Mouse (Mus musculus): ENCODE data around the gene Lipe. TPM values are rescaled to one million over a fixed set of nuclear protein-coding genes. Genes with fewer than 3 reads are reported as not detected.

Lipe gene
- polyA plus RNA-seq, 1 experiment from 2014 or later = 7.4 TPM

DNA sequence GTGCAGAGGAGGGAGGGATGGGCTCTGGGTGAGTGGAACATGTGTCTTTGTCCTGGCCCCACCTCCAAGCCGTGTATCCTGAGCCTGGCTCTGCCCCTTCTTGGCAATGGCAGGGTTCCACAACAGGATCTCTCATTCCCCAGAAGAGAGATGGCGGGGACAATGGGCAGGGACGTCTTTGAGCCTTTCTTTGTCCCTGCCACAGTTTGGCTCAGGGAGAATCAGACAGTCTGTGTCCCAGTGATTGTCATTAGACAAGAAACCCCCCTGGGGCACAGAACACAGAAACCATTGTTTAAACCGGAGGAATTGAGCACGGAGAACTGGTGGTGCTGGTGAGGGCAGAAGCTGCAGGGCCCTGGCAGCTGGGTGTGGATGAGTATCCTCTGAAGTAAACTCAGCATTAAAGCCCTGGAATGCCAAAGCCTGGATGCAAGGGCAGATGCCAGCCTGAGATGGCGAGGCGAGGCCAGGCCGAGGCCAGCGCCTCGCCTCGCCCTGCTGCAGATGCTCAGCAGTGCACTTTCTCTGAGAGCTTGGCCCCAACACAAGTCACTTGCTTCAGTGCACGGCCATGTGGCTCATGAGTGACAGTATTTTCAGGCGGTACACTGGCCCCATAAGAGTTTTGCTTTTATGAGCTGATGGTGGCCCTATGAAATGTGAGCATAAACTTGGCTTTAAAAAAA is 32.4 kb downstream of the Lipe start:
- 17% methylated on average over 13 of the region's 13 CpGs for WGBS
- Histone ChIP-seq H3K27me3 (ENCODE audit: poor library complexity, severe bottlenecking) (peaks cover 68% of the 10 kb centered on the region), H3K36me3 (replicated peaks) (peaks cover 37% of the 10 kb centered on the region), H3K4me1 (peaks cover 30% of the 10 kb centered on the region), H3K27ac (peak overlapping the region; percentile 45), H3K9me3 (no peaks in the 10 kb centered on the region), H3K4me3 (no peak overlapping the region)
- no peak for DNase-seq (ENCODE audit: extremely low spot score, low spot score)

DNA sequence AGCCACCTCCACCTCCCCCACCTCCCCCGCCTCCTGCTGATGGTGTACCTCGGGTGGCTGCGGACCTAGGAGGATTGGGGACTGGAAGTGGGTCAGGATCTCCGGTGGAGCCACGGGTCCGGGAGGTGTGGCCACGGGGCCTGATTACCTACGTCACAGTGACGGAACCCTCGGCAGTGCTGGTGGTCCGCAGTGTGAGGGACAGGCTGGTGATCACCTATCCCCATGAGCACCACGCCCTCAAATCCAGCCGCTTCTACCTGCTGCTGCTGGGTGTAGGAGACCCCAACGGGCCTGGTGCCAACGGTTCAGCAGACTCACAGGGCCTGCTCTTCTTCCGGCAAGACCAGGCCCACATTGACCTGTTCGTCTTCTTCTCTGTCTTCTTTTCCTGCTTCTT is 34.9 kb downstream of the Lipe start:
- no peak overlapping the region for H3K27ac ChIP-seq
- H3K4me3 ChIP-seq = no peak overlapping the region
- H3K36me3 ChIP-seq (replicated peaks) = peaks cover 62% of the 10 kb centered on the region
- DNase-seq (ENCODE audit: extremely low spot score, low spot score) = no peak
- H3K4me1 ChIP-seq = peaks cover 36% of the 10 kb centered on the region
- peaks cover 44% of the 10 kb centered on the region for H3K27me3 ChIP-seq (ENCODE audit: poor library complexity, severe bottlenecking)
- H3K9me3 ChIP-seq = no peaks in the 10 kb centered on the region
- 96% methylated on average over 17 of the region's 17 CpGs for WGBS

DNA sequence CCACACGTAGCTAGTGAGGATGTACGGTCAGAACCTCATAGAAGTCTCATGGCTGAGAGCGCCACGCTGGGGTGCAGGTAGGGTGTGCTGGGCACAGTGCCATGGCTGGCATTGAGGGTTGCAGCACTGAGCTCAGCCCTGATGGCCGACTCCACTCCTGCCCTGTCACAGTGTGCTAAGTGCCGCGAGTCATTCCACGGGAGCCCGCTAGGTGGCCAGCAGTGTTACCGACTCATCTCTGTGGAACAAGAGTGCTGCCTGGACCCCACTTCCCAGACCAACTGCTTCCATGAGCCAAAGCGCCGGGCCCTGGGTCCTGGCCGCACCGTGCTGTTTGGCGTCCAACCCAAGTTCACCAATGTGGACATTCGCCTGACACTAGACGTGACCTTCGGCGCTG is 35.4 kb downstream of the Lipe start:
- peaks cover 39% of the 10 kb centered on the region for H3K4me1 ChIP-seq
- 88% methylated on average over 19 of the region's 19 CpGs for WGBS
- no peak for DNase-seq (ENCODE audit: extremely low spot score, low spot score)
- no peaks in the 10 kb centered on the region for H3K9me3 ChIP-seq
- H3K4me3 ChIP-seq = no peak overlapping the region
- H3K36me3 ChIP-seq (replicated peaks) = peaks cover 66% of the 10 kb centered on the region
- no peak overlapping the region for H3K27ac ChIP-seq
- H3K27me3 ChIP-seq (ENCODE audit: poor library complexity, severe bottlenecking) = peaks cover 39% of the 10 kb centered on the region

GRCm38 (mm10) chr7:25358721-25359206 is 39.7 kb downstream of the Lipe start:
- H3K4me1 ChIP-seq = peaks cover 12% of the 10 kb centered on the region
- no peaks in the 10 kb centered on the region for H3K27me3 ChIP-seq (ENCODE audit: poor library complexity, severe bottlenecking)
- DNase-seq (ENCODE audit: extremely low spot score, low spot score) = no peak
- no peaks in the 10 kb centered on the region for H3K9me3 ChIP-seq
- H3K27ac ChIP-seq = peak overlapping the region; percentile 37; the same call in 1 of the 2 replicates
- WGBS = 79% methylated on average over 19 of the region's 19 CpGs
- peaks cover 98% of the 10 kb centered on the region for H3K36me3 ChIP-seq (replicated peaks)
- no peak overlapping the region for H3K4me3 ChIP-seq

GRCm38 (mm10) chr7:25348861-25349260 is 49.6 kb downstream of the Lipe start:
- Histone ChIP-seq H3K27ac (no peak overlapping the region), H3K4me1 (no peaks in the 10 kb centered on the region), H3K27me3 (ENCODE audit: poor library complexity, severe bottlenecking) (no peaks in the 10 kb centered on the region), H3K36me3 (replicated peaks) (peaks cover 99% of the 10 kb centered on the region), H3K9me3 (peaks cover 22% of the 10 kb centered on the region), H3K4me3 (no peak overlapping the region)
- no peak for DNase-seq (ENCODE audit: extremely low spot score, low spot score)
- WGBS = 87% methylated on average over 8 of the region's 8 CpGs

GRCm38 (mm10) chr7:25341000-25341784 is 57.3 kb downstream of the Lipe start:
- DNase-seq (ENCODE audit: extremely low spot score, low spot score) = no peak
- no peaks in the 10 kb centered on the region for H3K9me3 ChIP-seq
- no peak overlapping the region for H3K4me3 ChIP-seq
- H3K27me3 ChIP-seq (ENCODE audit: poor library complexity, severe bottlenecking) = no peaks in the 10 kb centered on the region
- peaks cover 89% of the 10 kb centered on the region for H3K36me3 ChIP-seq (replicated peaks)
- peaks cover 7% of the 10 kb centered on the region; the same call in 1 of the 2 replicates for H3K4me1 ChIP-seq
- no peak overlapping the region for H3K27ac ChIP-seq
- 85% methylated on average over 20 of the region's 20 CpGs for WGBS

GRCm38 (mm10) chr7:25339329-25339728 is 59.2 kb downstream of the Lipe start:
- H3K4me1 ChIP-seq = peaks cover 7% of the 10 kb centered on the region; the same call in 1 of the 2 replicates
- peaks cover 88% of the 10 kb centered on the region for H3K36me3 ChIP-seq (replicated peaks)
- no peak overlapping the region for H3K4me3 ChIP-seq
- H3K27me3 ChIP-seq (ENCODE audit: poor library complexity, severe bottlenecking) = no peaks in the 10 kb centered on the region
- no peak overlapping the region for H3K27ac ChIP-seq
- no peaks in the 10 kb centered on the region for H3K9me3 ChIP-seq
- no peak for DNase-seq (ENCODE audit: extremely low spot score, low spot score)
- WGBS = 91% methylated on average over 9 of the region's 9 CpGs

- peaks cover 86% of the 10 kb centered on the region for H3K36me3 ChIP-seq (replicated peaks)
- no peak overlapping the region for H3K4me3 ChIP-seq
- no peaks in the 10 kb centered on the region for H3K27me3 ChIP-seq (ENCODE audit: poor library complexity, severe bottlenecking)
- 0 out of 2 replicates have a peak, but pooled peaks cover 11% of the 10 kb centered on the region for H3K4me1 ChIP-seq
- H3K27ac ChIP-seq = no peak overlapping the region
- no peaks in the 10 kb centered on the region for H3K9me3 ChIP-seq
- WGBS = 85% methylated on average over 12 of the region's 12 CpGs
- no peak for DNase-seq (ENCODE audit: extremely low spot score, low spot score)
Measured at GRCm38 (mm10) chr7:25334472-25334871, 64.0 kb downstream of the Lipe start.

GRCm38 (mm10) chr7:25333596-25334307 is 64.8 kb downstream of the Lipe start:
- H3K4me3 ChIP-seq = no peak overlapping the region
- H3K9me3 ChIP-seq = no peaks in the 10 kb centered on the region
- peaks cover 83% of the 10 kb centered on the region for H3K36me3 ChIP-seq (replicated peaks)
- no peaks in the 10 kb centered on the region for H3K27me3 ChIP-seq (ENCODE audit: poor library complexity, severe bottlenecking)
- DNase-seq (ENCODE audit: extremely low spot score, low spot score) = peak; percentile 80
- H3K27ac ChIP-seq = no peak overlapping the region
- 0 out of 2 replicates have a peak, but pooled peaks cover 11% of the 10 kb centered on the region for H3K4me1 ChIP-seq
- 43% methylated on average over 16 of the region's 16 CpGs for WGBS

Other genes starting within 250 kb of the Lipe start
- gene Pou2f2, start 219.0 kb downstream of the Lipe start, polyA plus RNA-seq (2016; fragmentation: Nextera tagmentation; extraction: Ambion mirVana) = 5.5 and 7.0 TPM in 2 replicates
- gene Dedd2, start 178.1 kb downstream of the Lipe start, polyA plus RNA-seq (2016; fragmentation: Nextera tagmentation; extraction: Ambion mirVana) = 8.8 and 10.7 TPM in 2 replicates
- gene Zfp526, start 177.3 kb downstream of the Lipe start, polyA plus RNA-seq (2016; fragmentation: Nextera tagmentation; extraction: Ambion mirVana) = 2.6 and 2.9 TPM in 2 replicates
- 10.7 and 10.8 TPM in 2 replicates for gene Gsk3a, start 160.9 kb downstream of the Lipe start, polyA plus RNA-seq (2016; fragmentation: Nextera tagmentation; extraction: Ambion mirVana)
- gene Erf, start 147.9 kb downstream of the Lipe start, polyA plus RNA-seq (2016; fragmentation: Nextera tagmentation; extraction: Ambion mirVana) = 8.4 and 10.1 TPM in 2 replicates
- 19.4 and 20.6 TPM in 2 replicates for gene Cic, start 131.0 kb downstream of the Lipe start, polyA plus RNA-seq (2016; fragmentation: Nextera tagmentation; extraction: Ambion mirVana)
- 246 and 257 TPM in 2 replicates for gene Pafah1b3, start 100.7 kb downstream of the Lipe start, polyA plus RNA-seq (2016; fragmentation: Nextera tagmentation; extraction: Ambion mirVana)
- 1.4 and 1.7 TPM in 2 replicates for gene Prr19, start 97.3 kb downstream of the Lipe start, polyA plus RNA-seq (2016; fragmentation: Nextera tagmentation; extraction: Ambion mirVana)
- gene Tmem145, start 92.6 kb downstream of the Lipe start, polyA plus RNA-seq (2016; fragmentation: Nextera tagmentation; extraction: Ambion mirVana) = 1.3 and 1.8 TPM in 2 replicates
- gene Megf8, start 81.5 kb downstream of the Lipe start, polyA plus RNA-seq (2016; fragmentation: Nextera tagmentation; extraction: Ambion mirVana) = 15.2 and 16.6 TPM in 2 replicates
- not detected in 2 replicates for gene Cnfn, start 29.0 kb downstream of the Lipe start, polyA plus RNA-seq (2016; fragmentation: Nextera tagmentation; extraction: Ambion mirVana)
- 0.43 and 0.71 TPM in 2 replicates for gene Cxcl17, start 14.2 kb upstream of the Lipe start, polyA plus RNA-seq (2016; fragmentation: Nextera tagmentation; extraction: Ambion mirVana)
- gene Ceacam1, start 78.9 kb upstream of the Lipe start, polyA plus RNA-seq (2016; fragmentation: Nextera tagmentation; extraction: Ambion mirVana) = 0.81 and 0.91 TPM in 2 replicates
- gene Ceacam2, start 141.1 kb upstream of the Lipe start, polyA plus RNA-seq (2016; fragmentation: Nextera tagmentation; extraction: Ambion mirVana) = not detected in 2 replicates
- gene Erich4, start 217.2 kb upstream of the Lipe start, polyA plus RNA-seq (2016; fragmentation: Nextera tagmentation; extraction: Ambion mirVana) = not detected in 2 replicates
- 26.9 and 27.0 TPM in 2 replicates for gene Dmac2, start 220.7 kb upstream of the Lipe start, polyA plus RNA-seq (2016; fragmentation: Nextera tagmentation; extraction: Ambion mirVana)
- 0.79 and 1.1 TPM in 2 replicates for gene B3gnt8, start 227.9 kb upstream of the Lipe start, polyA plus RNA-seq (2016; fragmentation: Nextera tagmentation; extraction: Ambion mirVana)